Mouse (Mus musculus) MEL (cell line): ENCODE data around the gene Usp3. TPM values are rescaled to one million over a fixed set of nuclear protein-coding genes. Genes with fewer than 3 reads are reported as not detected.

Experiments used
- DNase-seq: peaks from one replicate; pipeline ENCODE4 v3.0.0; 2011; ENCODE audit warnings: low read depth, low spot score
- H3K27ac ChIP-seq: 2 replicates; pipeline ENCODE4 v1.5.1; 2012; ENCODE audit warnings: low read depth, mild to moderate bottlenecking, control low read depth, low read length, moderate library complexity; ENCODE audit not compliant: control insufficient read depth
- H3K27me3 ChIP-seq, 2 experiments: fragments of 150-350 bp in 1 of 2; sonication (generic) in 1 of 2; 2 replicates each; pipeline ENCODE4 v1.6.1; 2012; ENCODE audit warnings: low read length in 2 of 2, mild to moderate bottlenecking in 2 of 2, improper control_type of control experiment in 1 of 2, moderate library complexity in 1 of 2; ENCODE audit not compliant: insufficient read depth in 2 of 2, control insufficient read depth in 1 of 2
- H3K36me3 ChIP-seq, 2 experiments: 2 replicates each; pipeline ENCODE4 v1.6.1; 2012 to 2014; ENCODE audit warnings: low read length in 2 of 2, improper control_type of control experiment in 1 of 2, inconsistent platforms in 1 of 2, mild to moderate bottlenecking in 1 of 2; ENCODE audit not compliant: insufficient read depth in 2 of 2, control insufficient read depth in 1 of 2
- H3K4me1 ChIP-seq, 2 experiments: fragments of 150-350 bp in 1 of 2; sonication (generic) in 1 of 2; 2 replicates each; pipeline ENCODE4 v1.6.1; 2012; ENCODE audit warnings: low read length in 2 of 2, improper control_type of control experiment in 1 of 2, mild to moderate bottlenecking in 1 of 2; ENCODE audit not compliant: insufficient read depth in 2 of 2, control insufficient read depth in 1 of 2
- H3K4me3 ChIP-seq, 2 experiments: fragments of 150-350 bp in 1 of 2; sonication (generic) in 1 of 2; 2 replicates each; pipeline ENCODE4 v1.5.1; 2012; ENCODE audit warnings: low read depth in 2 of 2, low read length in 2 of 2, mild to moderate bottlenecking in 2 of 2, moderate library complexity in 2 of 2, control low read depth in 1 of 2, improper control_type of control experiment in 1 of 2; ENCODE audit not compliant: control insufficient read depth in 1 of 2, insufficient read depth in 1 of 2
- H3K79me2 ChIP-seq: 2 replicates; pipeline ENCODE4 v1.6.1; 2012; ENCODE audit warnings: mild to moderate bottlenecking, low read length, moderate library complexity; ENCODE audit not compliant: control insufficient read depth, poor library complexity, insufficient read depth
- H3K9ac ChIP-seq: 2 replicates; pipeline ENCODE4 v1.6.1; 2012; ENCODE audit warnings: low read depth, mild to moderate bottlenecking, control low read depth, low read length, moderate library complexity; ENCODE audit not compliant: control insufficient read depth, poor library complexity, severe bottlenecking
- H3K9me3 ChIP-seq: fragments of 150-350 bp; sonication (generic); replicated peaks from 2 replicates; pipeline ENCODE4 v1.6.1; 2012; ENCODE audit warnings: mild to moderate bottlenecking, low read length, improper control_type of control experiment, moderate library complexity; ENCODE audit not compliant: insufficient read depth
- BHLHE40 ChIP-seq: IDR thresholded peaks from 2 replicates; pipeline ENCODE4 v1.6.1; 2012; ENCODE audit warnings: low read depth, mild to moderate bottlenecking, inconsistent platforms, low read length, improper control_type of control experiment, borderline replicate concordance
- E2F4 ChIP-seq: IDR thresholded peaks from 2 replicates; pipeline ENCODE4 v1.6.1; 2011; ENCODE audit warnings: low read depth, low read length, improper control_type of control experiment, borderline replicate concordance
- ELF1 ChIP-seq: IDR thresholded peaks from 2 replicates; pipeline ENCODE4 v1.6.1; 2014; ENCODE audit warnings: low read depth, mild to moderate bottlenecking, inconsistent platforms, low read length, improper control_type of control experiment, moderate library complexity
- EP300 ChIP-seq, 2 experiments: IDR thresholded peaks; 2 replicates each; pipeline ENCODE4 v1.6.1; 2011; ENCODE audit warnings: improper control_type of control experiment in 2 of 2, low read length in 2 of 2, low read depth in 1 of 2, mild to moderate bottlenecking in 1 of 2
- ETS1 ChIP-seq: IDR thresholded peaks from 2 replicates; pipeline ENCODE4 v1.6.1; 2012; ENCODE audit warnings: low read depth, mild to moderate bottlenecking, inconsistent platforms, low read length, improper control_type of control experiment, moderate library complexity
- GATA1 ChIP-seq: IDR thresholded peaks from 2 replicates; pipeline ENCODE4 v1.6.1; 2011; ENCODE audit warnings: low read depth, low read length, improper control_type of control experiment
- HCFC1 ChIP-seq: IDR thresholded peaks from 2 replicates; pipeline ENCODE4 v1.6.1; 2012; ENCODE audit warnings: low read depth, mild to moderate bottlenecking, inconsistent platforms, low read length, improper control_type of control experiment, moderate library complexity
- KAT2A ChIP-seq: conservative IDR thresholded peaks from 2 replicates; pipeline ENCODE4 v1.6.1; 2012; ENCODE audit warnings: low read depth, low read length, improper control_type of control experiment, inconsistent platforms
- MAFK ChIP-seq: IDR thresholded peaks from 2 replicates; pipeline ENCODE4 v1.6.1; 2011; ENCODE audit warnings: low read depth, mild to moderate bottlenecking, low read length, improper control_type of control experiment, borderline replicate concordance
- MAX ChIP-seq: IDR thresholded peaks from 2 replicates; pipeline ENCODE4 v1.6.1; 2011; ENCODE audit warnings: low read length, improper control_type of control experiment
- MAZ ChIP-seq: IDR thresholded peaks from 2 replicates; pipeline ENCODE4 v1.6.1; 2012; ENCODE audit warnings: low read depth, mild to moderate bottlenecking, inconsistent platforms, low read length, improper control_type of control experiment
- MXI1 ChIP-seq: IDR thresholded peaks from 2 replicates; pipeline ENCODE4 v1.6.1; 2011; ENCODE audit warnings: mild to moderate bottlenecking, low read depth, low read length, improper control_type of control experiment
- MYB ChIP-seq: IDR thresholded peaks from 2 replicates; pipeline ENCODE4 v1.6.1; 2011; ENCODE audit warnings: mild to moderate bottlenecking, low read depth, low read length, improper control_type of control experiment
- MYC ChIP-seq: IDR thresholded peaks from 2 replicates; pipeline ENCODE4 v1.6.1; 2011; ENCODE audit warnings: low read depth, mild to moderate bottlenecking, low read length, improper control_type of control experiment, moderate library complexity
- NRF1 ChIP-seq: IDR thresholded peaks from 2 replicates; pipeline ENCODE4 v1.6.1; 2014; ENCODE audit warnings: low read depth, mild to moderate bottlenecking, inconsistent platforms, low read length, improper control_type of control experiment, moderate library complexity; ENCODE audit not compliant: poor library complexity, insufficient read depth, severe bottlenecking
- POLR2A ChIP-seq, 2 experiments: IDR thresholded peaks; 2 replicates each; pipeline ENCODE4 v1.6.1; 2011 to 2012; ENCODE audit warnings: low read length in 2 of 2, mild to moderate bottlenecking in 2 of 2, control low read depth in 1 of 2, improper control_type of control experiment in 1 of 2, low read depth in 1 of 2, moderate library complexity in 1 of 2; ENCODE audit not compliant: control insufficient read depth in 1 of 2, insufficient read depth in 1 of 2, poor library complexity in 1 of 2
- POLR2AphosphoS2 ChIP-seq: IDR thresholded peaks from 2 replicates; pipeline ENCODE4 v1.6.1; 2011; ENCODE audit warnings: low read length, improper control_type of control experiment
- POLR2AphosphoS5 ChIP-seq: IDR thresholded peaks from 2 replicates; pipeline ENCODE4 v1.6.1; 2012; ENCODE audit warnings: low read depth, borderline replicate concordance, mild to moderate bottlenecking, inconsistent platforms, low read length, moderate library complexity, mixed read lengths
- RAD21 ChIP-seq: IDR thresholded peaks from 2 replicates; pipeline ENCODE4 v1.6.1; 2011; ENCODE audit warnings: mild to moderate bottlenecking, low read depth, low read length, improper control_type of control experiment
- SIN3A ChIP-seq: IDR thresholded peaks from 2 replicates; pipeline ENCODE4 v1.6.1; 2012; ENCODE audit warnings: low read length, improper control_type of control experiment, inconsistent platforms
- SMC3 ChIP-seq: IDR thresholded peaks from 2 replicates; pipeline ENCODE4 v1.6.1; 2011; ENCODE audit warnings: low read depth, low read length, improper control_type of control experiment
- TAL1 ChIP-seq: IDR thresholded peaks from 2 replicates; pipeline ENCODE4 v1.6.1; 2012; ENCODE audit warnings: mild to moderate bottlenecking, inconsistent platforms, low read length, moderate library complexity, mixed read lengths
- TBP ChIP-seq: IDR thresholded peaks from 2 replicates; pipeline ENCODE4 v1.8.0; 2011; ENCODE audit warnings: low read depth, low read length, improper control_type of control experiment
- TCF12 ChIP-seq: IDR thresholded peaks from 2 replicates; pipeline ENCODE4 v1.6.1; 2014; ENCODE audit warnings: low read depth, mild to moderate bottlenecking, inconsistent platforms, low read length, improper control_type of control experiment, moderate library complexity
- USF1 ChIP-seq: IDR thresholded peaks from 2 replicates; pipeline ENCODE4 v1.6.1; 2014; ENCODE audit warnings: low read depth, mild to moderate bottlenecking, inconsistent platforms, low read length, improper control_type of control experiment, moderate library complexity
- USF2 ChIP-seq, 2 experiments: IDR thresholded peaks; 2 replicates each; pipeline ENCODE4 v1.6.1; 2011 to 2012; ENCODE audit warnings: improper control_type of control experiment in 2 of 2, low read length in 2 of 2, borderline replicate concordance in 1 of 2, inconsistent platforms in 1 of 2, low read depth in 1 of 2, mild to moderate bottlenecking in 1 of 2; ENCODE audit not compliant: insufficient read depth in 1 of 2
- ZC3H11A ChIP-seq: IDR thresholded peaks from 2 replicates; pipeline ENCODE4 v1.6.1; 2012; ENCODE audit warnings: low read depth, mild to moderate bottlenecking, inconsistent platforms, low read length, improper control_type of control experiment
- ZMIZ1 ChIP-seq: IDR thresholded peaks from 2 replicates; pipeline ENCODE4 v1.6.1; 2012; ENCODE audit warnings: low read depth, mild to moderate bottlenecking, inconsistent platforms, low read length, improper control_type of control experiment, moderate library complexity
- polyA plus RNA-seq, 2 experiments: library from polyadenylated mRNA; stranded (reverse) in 1 of 2; unstranded in 1 of 2; fragments of >175 nt in 1 of 2; fragments of >200 nt in 1 of 2; gene quantifications; 2 replicates each; pipeline versions ENCODE4 v1.2.1 to v1.2.4; 2012; ENCODE audit warnings: low replicate concordance in 2 of 2, low read depth in 1 of 2; ENCODE audit not compliant: insufficient read length in 2 of 2, insufficient read depth in 1 of 2, missing spikeins in 1 of 2
- total RNA-seq: library from RNA; depleted of rRNA; stranded (reverse); fragments of 300-350 nt; gene quantifications from 2 replicates; pipeline ENCODE4 v1.2.3, GENCODE M21; 2012

Gene Usp3
- total and polyA plus RNA-seq, 3 experiments = 9.8 to 534 (median 22.0) TPM

DNA sequence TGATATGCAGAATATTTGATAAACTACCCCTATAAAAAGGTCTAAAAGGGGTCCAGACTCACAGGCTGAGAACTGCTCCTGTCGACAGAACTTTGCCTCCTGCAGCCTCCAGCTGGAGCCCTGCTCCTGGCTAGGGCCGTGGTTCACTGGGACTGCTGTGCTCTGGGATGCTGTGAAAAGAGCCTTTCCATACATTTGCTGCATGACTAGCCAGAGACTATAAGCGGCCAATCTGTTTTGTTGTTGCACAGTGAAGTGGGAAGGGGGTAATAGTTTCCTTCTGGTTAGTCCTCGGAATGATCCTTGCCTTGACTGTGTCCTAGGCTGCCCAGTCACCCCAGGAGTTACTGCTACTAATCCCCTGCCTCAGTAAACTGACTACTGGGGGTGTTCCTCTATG, 86.9 kb downstream of the Usp3 start:
- H3K79me2 ChIP-seq = no peaks in the 10 kb centered on the region
- no peak for DNase-seq
- TF ChIP-seq POLR2AphosphoS5 (no peak), SMC3 (no peak), POLR2A (IDR thresholded peaks at IDR 0.05; ENCODE audit: control insufficient read depth in 1 of 2, insufficient read depth in 1 of 2, low read depth in 1 of 2, low read length in 2 of 2, poor library complexity in 1 of 2) (no peak), SIN3A (no peak), ZC3H11A (no peak), TBP (no peak), NRF1 (no peak), TCF12 (no peak), RAD21 (no peak), GATA1 (no peak), MYB (no peak), POLR2AphosphoS2 (no peak), MYC (no peak), USF2 (IDR thresholded peaks at IDR 0.05; ENCODE audit: borderline replicate concordance in 1 of 2, insufficient read depth in 1 of 2, low read depth in 1 of 2, low read length in 2 of 2) (no peak), KAT2A (no peak), E2F4 (no peak), BHLHE40 (no peak), ZMIZ1 (no peak)
- TF ChIP-seq, all 39 proteins: peak for 0
- Histone ChIP-seq H3K9me3 (no peaks in the 10 kb centered on the region), H3K36me3 (peaks cover 13 to 47% of the 10 kb centered on the region in 2 experiments; a peak in 3 of 4 replicates), H3K27me3 (no peaks in the 10 kb centered on the region), H3K27ac (peak overlapping the region; percentile 78), H3K4me1 (peaks cover 26 to 41% of the 10 kb centered on the region in 2 experiments), H3K9ac (0 out of 2 replicates have a peak overlapping the region, but pooled peaks have one; percentile 16), H3K4me3 (no peak overlapping the region)

DNA sequence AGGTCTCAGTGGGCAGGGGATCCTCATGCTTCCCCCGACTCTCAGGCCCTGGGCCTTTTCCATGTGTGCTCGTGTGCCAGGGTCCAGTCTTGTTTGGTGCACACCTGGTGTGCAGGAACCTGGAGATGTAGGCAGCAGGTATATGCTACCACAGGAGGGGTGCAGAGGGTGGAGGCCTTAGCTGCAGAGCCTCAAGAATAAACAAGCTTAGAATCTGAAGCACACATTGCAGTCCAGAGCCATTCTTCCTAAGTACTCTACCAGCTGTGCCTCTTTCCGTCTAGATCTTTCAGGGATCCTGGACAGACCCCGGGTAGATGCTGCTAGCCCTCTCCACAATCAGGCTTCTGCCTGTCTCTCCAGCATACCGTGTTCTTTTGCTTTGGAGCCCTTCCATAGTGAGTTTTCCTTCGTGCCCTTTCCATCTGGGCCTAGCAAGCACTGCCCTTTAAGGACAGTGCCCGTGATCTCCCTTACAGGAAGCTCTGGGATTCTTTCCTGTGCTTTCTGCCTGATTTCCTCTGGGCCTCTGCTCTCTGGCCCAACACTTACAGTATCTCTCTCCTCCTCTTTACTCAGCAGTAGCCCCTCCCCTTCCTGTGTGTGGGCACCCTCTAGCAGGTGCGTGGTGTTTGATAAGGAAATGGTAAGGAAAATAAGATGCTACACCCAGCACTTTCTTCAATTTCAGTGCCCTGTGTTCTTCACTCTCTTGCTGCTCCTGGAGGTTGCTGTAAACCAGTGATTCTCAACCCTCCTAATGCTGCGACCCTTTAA, 87.6 kb downstream of the Usp3 start:
- peak; percentile 93 for DNase-seq
- H3K27ac ChIP-seq = peak overlapping the region; percentile 78
- H3K4me3 ChIP-seq = no peak overlapping the region
- peaks cover 26 to 38% of the 10 kb centered on the region in 2 experiments for H3K4me1 ChIP-seq
- H3K36me3 ChIP-seq = peaks cover 14 to 43% of the 10 kb centered on the region in 2 experiments
- no peaks in the 10 kb centered on the region for H3K9me3 ChIP-seq
- H3K9ac ChIP-seq = no peak overlapping the region
- no peaks in the 10 kb centered on the region for H3K27me3 ChIP-seq
- no peaks in the 10 kb centered on the region for H3K79me2 ChIP-seq
- peak; percentile 53 for TF ChIP-seq MXI1
- no peak for TF ChIP-seq TBP
- TF ChIP-seq MAFK = 0 out of 2 replicates have a peak, but pooled peaks have one; percentile 46
- no peak for TF ChIP-seq E2F4
- TF ChIP-seq ZMIZ1 = 0 out of 2 replicates have a peak, but pooled peaks have one; percentile 32
- TF ChIP-seq SMC3 = no peak
- peak; percentile 93 to 94 for TF ChIP-seq EP300 (IDR thresholded peaks at IDR 0.05; ENCODE audit: low read depth in 1 of 2, low read length in 2 of 2)
- peak; percentile 89; the same call in 1 of the 2 replicates for TF ChIP-seq MAZ
- no peak for TF ChIP-seq KAT2A
- TF ChIP-seq ELF1 = 0 out of 2 replicates have a peak, but pooled peaks have one; percentile 13
- TF ChIP-seq GATA1 = peak; percentile 93
- peak; percentile 76; the same call in 1 of the 2 replicates for TF ChIP-seq BHLHE40
- peak; percentile 95 for TF ChIP-seq TCF12
- 0 out of 2 replicates have a peak, but pooled peaks have one; percentile 58 for TF ChIP-seq MYC
- TF ChIP-seq ETS1 = peak; percentile 69; the same call in 1 of the 2 replicates
- TF ChIP-seq HCFC1 = no peak
- 0 out of 2 replicates have a peak, but pooled peaks have one; percentile 38 for TF ChIP-seq MAX
- peak; percentile 98 for TF ChIP-seq TAL1
- no peak for TF ChIP-seq USF1
